Mouse (Mus musculus) liver, postnatal 0 days (tissue): ENCODE measurements around the gene Plin2. TPM values are rescaled to one million over a fixed set of nuclear protein-coding genes. Genes with fewer than 3 reads are reported as not detected.

Source experiments
- ATAC-seq: fragments of 200-750 bp; cut with Nextera tagmentation; 2 replicates; pipeline ENCODE4 v1.8.0; 2017; ENCODE audit warnings: mild to moderate bottlenecking, moderate library complexity
- DNase-seq: peaks from one replicate; pipeline ENCODE4 v3.0.0-alpha.2; 2016
- H3K27ac ChIP-seq: fragments of 300-500 bp; sonication (generic); 2 replicates; pipeline ENCODE4 v1.5.1; 2014; ENCODE audit warnings: antibody characterized with exemption, moderate library complexity, mild to moderate bottlenecking, low read depth
- H3K27me3 ChIP-seq: fragments of 300-500 bp; sonication (generic); 2 replicates; pipeline ENCODE4 v1.6.1; 2014; ENCODE audit warnings: low read length, control low read depth, mixed read lengths; ENCODE audit not compliant: insufficient read depth
- H3K36me3 ChIP-seq: fragments of 300-500 bp; sonication (generic); replicated peaks from 2 replicates; pipeline ENCODE4 v1.6.1; 2014; ENCODE audit warnings: mild to moderate bottlenecking, control low read depth, low read length, moderate library complexity, mixed read lengths; ENCODE audit not compliant: insufficient read depth
- H3K4me1 ChIP-seq: fragments of 300-500 bp; sonication (generic); 2 replicates; pipeline ENCODE4 v1.6.1; 2014; ENCODE audit warnings: antibody characterized with exemption, mild to moderate bottlenecking, control low read depth; ENCODE audit not compliant: insufficient read depth
- H3K4me2 ChIP-seq: fragments of 300-500 bp; sonication (generic); 2 replicates; pipeline ENCODE4 v1.6.1; 2014; ENCODE audit warnings: low read depth, mild to moderate bottlenecking, low read length, moderate library complexity, mixed read lengths
- H3K4me3 ChIP-seq: fragments of 300-500 bp; sonication (generic); 2 replicates; pipeline ENCODE4 v1.5.1; 2014; ENCODE audit warnings: low read depth, low read length
- H3K9ac ChIP-seq: fragments of 300-500 bp; sonication (generic); replicated peaks from 2 replicates; pipeline ENCODE4 v1.6.1; 2014; ENCODE audit warnings: mild to moderate bottlenecking, moderate library complexity
- H3K9me3 ChIP-seq: fragments of 300-500 bp; sonication (generic); 2 replicates; pipeline ENCODE4 v1.6.1; 2016; ENCODE audit warnings: mild to moderate bottlenecking, control low read depth, low read length, mixed read lengths
- CTCF ChIP-seq: sonication (generic); IDR thresholded peaks from 2 replicates; pipeline ENCODE4 v1.5.1; 2016; ENCODE audit warnings: antibody characterized with exemption, low read depth
- EP300 ChIP-seq: IDR thresholded peaks from 2 replicates; pipeline ENCODE4 v1.6.1; 2016; ENCODE audit warnings: antibody characterized with exemption, low read depth, mild to moderate bottlenecking
- WGBS: fragments of 180-500 bp; shearing (Covaris S2); extraction: QIAGEN DNeasy Blood & Tissue Kit; methylation state at CpG from one replicate; pipeline ENCODE4 v1.1.7; 2014; ENCODE audit not compliant: insufficient replicate concordance; 5-methylcytosine and 5-hydroxymethylcytosine counted together
- polyA plus RNA-seq: library from polyadenylated mRNA; unstranded; fragments of >200 nt; fragmentation: Nextera tagmentation; extraction: Ambion mirVana; gene quantifications from 2 replicates; pipeline ENCODE4 v1.2.1, GENCODE M21; 2015

The Plin2 gene
- polyA plus RNA-seq, 1 experiment from 2014 or later = 451 TPM

GRCm38 (mm10) chr4:86686009-86686366, 16.1 kb upstream of the Plin2 start:
- Histone ChIP-seq H3K4me3 (no peak overlapping the region), H3K9me3 (no peaks in the 10 kb centered on the region), H3K27ac (peak overlapping the region; percentile 69), H3K4me1 (peaks cover 38% of the 10 kb centered on the region), H3K36me3 (no peaks in the 10 kb centered on the region), H3K27me3 (no peaks in the 10 kb centered on the region), H3K4me2 (no peak overlapping the region), H3K9ac (no peak overlapping the region)
- ATAC-seq (peak; percentile 33; the same call in 1 of the 2 replicates), DNase-seq (peak; percentile 54)
- WGBS = 29% methylated on average over 2 of the region's 2 CpGs
- TF ChIP-seq CTCF (no peak), EP300 (no peak)

- TF ChIP-seq CTCF (no peak), EP300 (no peak)
- WGBS = 66% methylated on average over 11 of the region's 11 CpGs
Observed at GRCm38 (mm10) chr4:86685231-86686008, 15.6 kb upstream of the Plin2 start.

GRCm38 (mm10) chr4:86684806-86685205, 14.9 kb upstream of the Plin2 start:
- Histone ChIP-seq H3K9ac (no peak overlapping the region), H3K36me3 (no peaks in the 10 kb centered on the region), H3K27me3 (no peaks in the 10 kb centered on the region), H3K4me1 (peaks cover 32% of the 10 kb centered on the region), H3K9me3 (no peaks in the 10 kb centered on the region), H3K4me3 (no peak overlapping the region), H3K27ac (no peak overlapping the region), H3K4me2 (no peak overlapping the region)
- DNase-seq (no peak), ATAC-seq (no peak)
- WGBS = 85% methylated on average over 6 of the region's 6 CpGs
- TF ChIP-seq EP300 (no peak), CTCF (no peak)

More at GRCm38 (mm10) chr4:86685231-86686008, 15.6 kb upstream of the Plin2 start:
- Histone ChIP-seq H3K27me3 (no peaks in the 10 kb centered on the region), H3K4me3 (no peak overlapping the region), H3K27ac (peak overlapping the region; percentile 69), H3K9me3 (no peaks in the 10 kb centered on the region), H3K9ac (no peak overlapping the region), H3K36me3 (no peaks in the 10 kb centered on the region), H3K4me2 (no peak overlapping the region), H3K4me1 (peaks cover 33% of the 10 kb centered on the region)
- DNase-seq (no peak), ATAC-seq (no peak)

GRCm38 (mm10) chr4:86683746-86684145, 13.9 kb upstream of the Plin2 start:
- Histone ChIP-seq H3K9ac (no peak overlapping the region), H3K9me3 (no peaks in the 10 kb centered on the region), H3K4me1 (peaks cover 23% of the 10 kb centered on the region), H3K27me3 (no peaks in the 10 kb centered on the region), H3K4me3 (no peak overlapping the region), H3K4me2 (no peak overlapping the region), H3K27ac (no peak overlapping the region), H3K36me3 (no peaks in the 10 kb centered on the region)
- no peak for ATAC-seq
- DNase-seq = no peak
- TF ChIP-seq CTCF (no peak), EP300 (no peak)
- 75% methylated on average over 5 of the region's 5 CpGs for WGBS

GRCm38 (mm10) chr4:86683280-86683679, 13.4 kb upstream of the Plin2 start:
- 73% methylated on average over 5 of the region's 5 CpGs for WGBS

GRCm38 (mm10) chr4:86681846-86682245, 12.0 kb upstream of the Plin2 start:
- peaks cover 22% of the 10 kb centered on the region for H3K4me1 ChIP-seq
- TF ChIP-seq EP300 (no peak), CTCF (no peak)
- H3K27me3 ChIP-seq = no peaks in the 10 kb centered on the region
- DNase-seq (no peak), ATAC-seq (peak; percentile 22)
- WGBS = 53% methylated on average over 2 of the region's 2 CpGs
- no peaks in the 10 kb centered on the region for H3K36me3 ChIP-seq
- H3K27ac ChIP-seq = peak overlapping the region; percentile 39; the same call in 1 of the 2 replicates
- no peak overlapping the region for H3K9ac ChIP-seq
- H3K9me3 ChIP-seq = no peaks in the 10 kb centered on the region
- H3K4me2 ChIP-seq = no peak overlapping the region
- no peak overlapping the region for H3K4me3 ChIP-seq

More at GRCm38 (mm10) chr4:86683280-86683679, 13.4 kb upstream of the Plin2 start:
- Histone ChIP-seq H3K27ac (no peak overlapping the region), H3K4me1 (peaks cover 23% of the 10 kb centered on the region), H3K9ac (no peak overlapping the region), H3K4me3 (no peak overlapping the region), H3K36me3 (no peaks in the 10 kb centered on the region), H3K9me3 (no peaks in the 10 kb centered on the region), H3K27me3 (no peaks in the 10 kb centered on the region), H3K4me2 (no peak overlapping the region)
- TF ChIP-seq EP300 (no peak), CTCF (no peak)
- DNase-seq = no peak
- no peak for ATAC-seq

- H3K4me1 ChIP-seq = peaks cover 18% of the 10 kb centered on the region
- DNase-seq = no peak
- peak overlapping the region; percentile 39; the same call in 1 of the 2 replicates for H3K27ac ChIP-seq
- no peaks in the 10 kb centered on the region for H3K9me3 ChIP-seq
- no peak overlapping the region for H3K4me2 ChIP-seq
- no peak for ATAC-seq
- TF ChIP-seq EP300 (no peak), CTCF (no peak)
- no peaks in the 10 kb centered on the region for H3K27me3 ChIP-seq
- no peaks in the 10 kb centered on the region for H3K36me3 ChIP-seq
- no peak overlapping the region for H3K4me3 ChIP-seq
- 45% methylated on average over 3 of the region's 3 CpGs for WGBS
- H3K9ac ChIP-seq = no peak overlapping the region
Observed at GRCm38 (mm10) chr4:86681421-86681820, 11.6 kb upstream of the Plin2 start.
